Mouse (Mus musculus): ENCODE measurements around the gene Trcg1. TPM values are rescaled to one million over a fixed set of nuclear protein-coding genes. Genes with fewer than 3 reads are reported as not detected.
A peak's percentile ranks its signal among the peaks of the same experiment; 100 is the strongest.

The Trcg1 gene
- total RNA-seq, 2 experiments from 2014 or later = not detected

DNA sequence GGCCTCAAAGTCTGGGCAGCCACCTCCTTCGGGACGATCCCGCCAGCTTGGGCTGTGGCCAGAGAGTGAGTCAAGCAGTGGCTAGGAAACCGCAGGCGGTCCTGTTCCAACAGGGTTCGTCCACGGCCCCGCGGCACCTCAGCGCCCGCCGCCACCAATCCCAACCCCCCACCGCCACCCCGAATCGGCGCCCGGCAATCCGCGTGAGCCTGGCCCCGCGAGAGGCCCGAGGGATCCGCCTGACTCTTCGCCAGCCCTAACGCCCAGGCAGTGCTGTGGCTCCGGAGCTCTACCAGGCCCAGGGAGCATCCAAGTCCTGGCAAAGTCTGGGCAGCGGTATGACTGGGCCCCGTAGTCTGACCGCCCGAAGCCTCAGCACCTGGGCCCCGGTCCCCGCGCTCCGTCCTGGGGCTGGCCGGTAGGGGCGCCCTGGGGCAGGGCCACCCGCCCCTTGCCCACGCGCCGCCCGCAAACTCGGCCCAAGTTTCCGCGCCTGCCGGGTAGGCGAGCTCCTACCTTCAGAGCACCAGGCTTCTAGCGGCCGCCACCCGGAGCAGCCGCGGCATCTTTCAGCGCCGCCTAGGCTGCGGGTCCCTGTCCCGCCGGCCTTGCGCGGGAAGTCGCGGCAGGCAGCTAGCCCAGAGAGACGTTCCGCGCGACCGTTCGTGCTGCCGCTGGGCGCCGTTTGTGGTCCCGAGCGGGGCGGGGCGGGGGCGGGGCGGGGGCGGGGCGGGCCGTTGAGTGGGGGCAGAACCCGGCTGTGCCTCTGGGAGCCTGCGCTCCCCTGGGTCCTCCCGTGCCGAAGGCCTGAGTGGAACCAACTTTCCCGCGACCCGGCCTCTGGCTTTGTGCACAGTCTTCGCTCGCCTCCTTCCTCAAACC is 25.8 kb downstream of the Trcg1 start, which contains the start of gene 1700017B05Rik:
Gene 1700017B05Rik, minus strand, starts transcription at position 700 of the 882 bp plus-strand sequence.
- peak; percentile 65 to 78 for DNase-seq (ENCODE audit: low spot score in 2 of 2)

DNA sequence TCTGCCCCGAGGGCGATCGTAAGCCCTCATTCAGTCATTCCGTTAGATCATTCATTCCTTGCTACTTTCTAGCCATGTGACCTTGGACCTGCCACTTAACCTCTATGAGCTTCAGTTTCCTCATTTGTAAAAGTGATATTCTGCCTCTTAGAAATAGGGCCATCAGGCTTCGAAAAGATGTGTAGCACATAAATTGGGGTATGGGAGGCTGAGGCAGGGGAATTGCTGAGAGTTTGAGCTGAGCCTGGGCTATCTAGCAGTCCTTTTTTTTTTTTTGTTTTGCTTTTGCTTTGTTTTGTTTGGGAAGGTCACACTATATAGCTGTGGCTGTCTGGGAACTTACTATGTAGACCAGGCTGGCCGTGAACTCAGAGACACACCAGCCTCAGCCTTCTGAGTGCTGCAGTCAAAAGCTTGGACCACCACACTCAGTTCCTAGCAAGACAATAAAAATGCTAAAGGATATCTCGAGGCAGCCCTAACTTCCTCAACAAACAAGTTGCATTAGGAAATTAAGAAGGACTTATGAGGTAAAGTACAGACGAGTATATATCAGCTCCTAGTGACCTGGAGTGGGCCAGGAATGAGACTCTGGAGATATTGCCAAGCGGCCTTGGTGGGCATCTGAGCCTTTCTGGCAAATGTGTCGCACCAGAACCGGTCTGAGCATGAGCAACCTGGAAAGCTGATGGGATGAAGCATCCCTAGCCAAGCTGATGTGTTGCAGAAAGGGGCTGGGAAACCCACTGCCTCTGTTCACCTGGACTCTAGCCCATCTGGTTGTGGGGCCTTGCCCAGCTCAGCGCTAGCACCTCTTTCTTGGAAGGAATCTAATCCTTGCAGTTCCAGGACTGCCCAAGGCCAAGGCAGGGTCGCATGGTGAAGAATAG is 26.7 kb downstream of the Trcg1 start:
- DNase-seq (ENCODE audit: low spot score in 2 of 2) = no peak

DNA sequence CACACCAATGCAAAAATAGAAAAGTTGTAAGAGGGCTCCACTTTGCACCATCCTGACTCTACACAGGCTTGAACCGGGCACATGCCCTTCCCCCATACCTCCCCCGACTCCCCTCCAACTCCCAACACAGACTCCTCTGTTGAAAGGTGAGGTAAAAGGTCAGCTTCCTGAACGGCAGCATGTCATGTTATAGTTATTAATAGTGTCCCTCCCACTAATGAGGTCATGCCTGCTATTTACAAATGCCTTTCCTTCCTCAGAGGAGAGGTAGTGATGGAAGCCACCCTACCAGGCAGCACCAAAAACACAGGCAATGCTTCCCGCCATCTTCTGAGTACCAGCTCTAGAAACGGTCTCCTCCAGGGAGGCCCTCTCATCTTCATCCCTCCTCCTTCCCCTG is 28.8 kb downstream of the Trcg1 start:
- DNase-seq (ENCODE audit: low spot score in 2 of 2) = no peak

GRCm38 (mm10) chr9:57267421-57267820 is 31.1 kb downstream of the Trcg1 start:
- DNase-seq (ENCODE audit: low spot score in 2 of 2) = no peak

GRCm38 (mm10) chr9:57268078-57268477 is 31.7 kb downstream of the Trcg1 start:
- no peak for DNase-seq (ENCODE audit: low spot score in 2 of 2)

GRCm38 (mm10) chr9:57268575-57268974 is 32.2 kb downstream of the Trcg1 start:
- no peak for DNase-seq (ENCODE audit: low spot score in 2 of 2)

DNA sequence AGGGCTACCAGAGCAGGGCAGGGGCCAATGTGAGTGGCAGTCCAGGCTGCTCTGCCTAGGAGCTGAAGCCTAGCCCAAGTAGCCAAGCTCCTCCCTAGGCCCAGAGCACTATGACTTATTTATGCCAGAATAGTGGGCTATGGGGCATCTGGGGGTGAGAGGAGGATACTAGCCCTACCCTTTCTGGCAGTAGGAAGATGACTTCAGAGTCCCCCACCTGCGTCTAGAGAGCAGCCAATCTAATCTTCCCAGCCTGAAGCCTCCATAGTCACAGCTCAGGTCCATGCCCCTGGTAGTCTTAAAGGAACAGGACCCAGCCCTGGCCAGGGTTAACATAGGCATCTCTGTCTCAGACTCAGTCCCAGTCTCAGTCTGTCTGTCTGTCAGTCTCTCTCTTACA is 33.0 kb downstream of the Trcg1 start:
- DNase-seq (ENCODE audit: low spot score in 2 of 2) = no peak

- no peak for DNase-seq (ENCODE audit: low spot score in 2 of 2)
Measured at GRCm38 (mm10) chr9:57270399-57270798, 34.0 kb downstream of the Trcg1 start.

- DNase-seq (ENCODE audit: low spot score in 2 of 2) = no peak
Measured at GRCm38 (mm10) chr9:57271081-57271480, 34.7 kb downstream of the Trcg1 start.

DNA sequence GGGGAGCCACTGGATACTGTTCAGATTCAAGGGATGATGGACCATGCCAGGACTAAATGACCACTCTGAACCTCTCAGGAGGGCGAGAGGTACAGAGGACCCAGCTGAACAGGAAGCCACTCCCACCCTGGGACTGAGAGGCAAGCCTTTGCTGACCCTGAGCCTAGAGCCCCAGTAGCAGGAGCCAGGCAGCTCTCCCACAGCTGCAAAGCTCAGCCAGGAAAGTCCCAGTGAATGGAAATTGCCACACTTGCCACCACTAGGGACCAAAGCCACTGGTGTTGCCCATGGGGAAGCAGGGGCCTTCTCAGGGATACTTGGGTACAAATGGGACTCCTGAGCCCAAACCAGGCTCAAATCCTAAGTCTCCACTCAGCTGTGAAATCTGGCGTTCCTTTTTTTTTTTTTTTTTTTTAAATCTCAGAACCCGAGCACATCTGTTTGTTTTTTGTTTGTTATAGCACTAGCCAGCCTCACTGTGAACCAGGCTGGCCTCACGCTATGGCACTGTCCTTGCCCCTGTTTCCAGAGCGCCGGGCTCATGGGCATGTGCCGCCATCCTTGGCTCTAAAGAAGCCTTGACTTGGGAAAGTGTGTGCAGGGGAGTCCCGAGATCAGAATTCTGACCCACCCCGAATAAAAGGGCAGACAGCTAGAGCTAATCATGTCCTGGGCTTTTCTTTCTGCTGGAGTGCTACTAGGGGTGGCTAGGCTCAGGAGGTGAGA is 35.6 kb downstream of the Trcg1 start:
- DNase-seq (ENCODE audit: low spot score in 2 of 2) = no peak

DNA sequence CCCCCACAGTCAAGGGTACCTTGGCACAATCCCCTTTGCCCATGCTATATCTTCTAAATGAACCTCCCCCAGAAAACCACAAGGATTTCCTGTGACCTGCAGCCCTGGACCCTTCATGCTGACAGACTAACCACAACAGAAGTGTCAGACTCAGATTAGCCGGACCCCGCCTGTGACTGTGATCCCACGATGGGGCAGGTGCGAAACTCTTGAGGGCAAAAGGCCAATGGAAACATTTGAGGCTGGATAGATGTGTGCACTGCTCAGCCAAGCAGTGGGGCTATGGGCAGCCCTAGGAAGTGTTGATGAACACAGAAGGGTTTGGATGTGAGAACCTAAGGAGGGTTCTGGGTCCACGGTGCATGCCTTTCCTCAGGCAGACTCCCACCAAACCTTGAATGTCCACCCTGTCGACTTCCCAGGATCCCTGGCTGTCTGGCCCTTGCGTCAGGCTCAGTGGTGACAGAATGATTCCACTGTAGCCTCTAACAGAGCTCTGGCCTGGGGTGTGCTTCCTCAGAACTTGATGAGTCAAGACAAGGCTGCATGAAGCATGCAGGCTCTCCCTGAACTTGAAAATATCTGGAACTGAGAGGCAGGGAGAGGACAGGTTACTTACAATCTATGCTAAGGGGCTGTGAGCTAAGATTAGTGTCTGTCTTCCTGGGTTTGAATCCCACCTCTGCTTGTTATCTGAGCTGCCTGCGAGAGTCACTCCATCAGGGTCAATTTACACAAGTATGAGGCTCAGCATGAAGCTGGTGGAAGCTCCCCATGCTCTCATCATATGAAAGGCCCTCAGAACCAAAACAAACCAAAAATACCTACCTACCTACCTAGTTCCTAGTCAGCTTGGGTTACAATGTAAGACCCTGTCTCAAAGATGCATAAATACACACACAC is 36.8 kb downstream of the Trcg1 start:
- no peak for DNase-seq (ENCODE audit: low spot score in 2 of 2)

GRCm38 (mm10) chr9:57273805-57274494 is 37.6 kb downstream of the Trcg1 start:
- no peak for DNase-seq (ENCODE audit: low spot score in 2 of 2)

DNA sequence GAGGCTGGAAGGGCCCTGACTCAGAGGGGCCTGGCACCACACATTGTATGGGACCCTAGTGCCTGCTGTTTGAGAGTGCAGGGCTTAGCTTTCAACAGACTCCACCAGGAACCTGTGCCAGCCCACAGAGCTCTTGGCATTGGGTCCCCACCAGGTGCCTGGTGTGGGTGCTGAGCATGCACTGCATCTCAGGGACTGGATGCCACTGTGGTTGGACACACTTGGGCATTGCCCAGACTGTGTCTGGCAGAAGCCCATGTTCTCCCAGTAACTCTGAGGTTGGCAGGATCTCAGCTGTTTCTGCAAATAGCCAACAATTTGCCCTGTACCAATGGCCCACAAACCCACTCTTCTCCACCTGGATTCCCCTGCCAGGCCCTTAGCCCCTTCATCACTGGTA is 40.0 kb downstream of the Trcg1 start:
- DNase-seq (ENCODE audit: low spot score in 2 of 2) = no peak

DNA sequence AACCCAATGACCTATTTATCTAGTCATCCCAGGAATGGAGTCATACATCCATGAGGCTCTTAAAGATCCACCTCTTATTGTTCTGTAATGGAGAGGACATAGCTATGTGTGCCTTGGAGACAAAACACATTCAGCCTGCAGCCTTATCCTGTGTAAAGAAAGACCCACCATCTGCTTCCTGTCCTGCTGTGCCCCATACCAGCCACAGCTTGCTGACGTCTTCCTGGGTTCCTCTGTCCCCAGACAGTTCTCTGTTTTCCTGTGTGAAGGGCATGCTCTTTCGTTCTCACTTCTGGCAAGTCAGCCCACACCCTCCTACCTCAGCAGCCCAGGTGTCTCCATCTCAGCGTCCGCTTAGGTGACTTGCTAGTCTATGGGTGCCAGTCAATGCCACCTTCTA is 41.9 kb downstream of the Trcg1 start:
- DNase-seq (ENCODE audit: low spot score in 2 of 2) = no peak

GRCm38 (mm10) chr9:57279441-57279840 is 43.1 kb downstream of the Trcg1 start:
- DNase-seq (ENCODE audit: low spot score in 2 of 2) = no peak

GRCm38 (mm10) chr9:57281549-57281948 is 45.2 kb downstream of the Trcg1 start:
- no peak for DNase-seq (ENCODE audit: low spot score in 2 of 2)

DNA sequence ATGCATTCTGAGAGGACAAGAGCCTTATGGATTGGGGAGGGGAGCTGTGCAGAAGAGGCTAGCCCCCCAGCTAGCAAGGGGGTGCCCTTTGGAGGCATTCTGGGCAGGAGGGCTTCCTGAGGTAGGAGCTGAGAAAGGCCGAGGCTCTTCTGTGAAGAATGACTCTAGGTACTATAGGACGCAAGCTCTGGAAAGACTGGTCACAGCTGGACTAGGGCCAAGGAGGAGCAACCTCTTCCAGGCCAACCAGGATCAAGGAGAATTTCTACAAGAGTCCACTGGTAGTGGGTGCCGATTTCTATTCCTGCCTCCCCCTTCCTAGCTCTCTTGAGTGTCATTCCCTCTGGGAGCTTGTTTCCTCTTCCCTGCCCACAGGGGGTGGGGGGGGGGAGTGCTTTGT is 46.3 kb downstream of the Trcg1 start:
- no peak for DNase-seq (ENCODE audit: low spot score in 2 of 2)

DNA sequence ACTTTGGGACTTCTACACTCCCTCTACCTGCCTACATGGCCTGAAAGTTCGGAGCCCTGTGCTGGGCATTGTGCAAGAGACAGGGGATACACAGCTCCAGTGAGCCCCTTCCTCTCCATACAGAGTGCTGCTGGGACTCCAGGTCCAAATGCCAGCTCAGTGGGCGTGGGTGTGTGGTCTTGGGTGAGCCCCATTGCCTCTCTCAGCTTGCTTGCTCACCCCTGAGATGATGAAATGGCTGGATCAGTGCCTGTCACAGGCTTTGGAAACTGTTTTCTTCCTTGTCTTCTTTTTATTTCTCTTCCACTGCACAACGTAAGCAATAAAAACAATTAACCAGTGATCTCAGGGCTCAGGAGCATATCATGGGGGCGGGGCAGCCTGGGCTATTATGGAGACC is 47.0 kb downstream of the Trcg1 start:
- no peak for DNase-seq (ENCODE audit: low spot score in 2 of 2)

GRCm38 (mm10) chr9:57287183-57287582 is 50.8 kb downstream of the Trcg1 start:
- no peak for DNase-seq (ENCODE audit: low spot score in 2 of 2)

DNA sequence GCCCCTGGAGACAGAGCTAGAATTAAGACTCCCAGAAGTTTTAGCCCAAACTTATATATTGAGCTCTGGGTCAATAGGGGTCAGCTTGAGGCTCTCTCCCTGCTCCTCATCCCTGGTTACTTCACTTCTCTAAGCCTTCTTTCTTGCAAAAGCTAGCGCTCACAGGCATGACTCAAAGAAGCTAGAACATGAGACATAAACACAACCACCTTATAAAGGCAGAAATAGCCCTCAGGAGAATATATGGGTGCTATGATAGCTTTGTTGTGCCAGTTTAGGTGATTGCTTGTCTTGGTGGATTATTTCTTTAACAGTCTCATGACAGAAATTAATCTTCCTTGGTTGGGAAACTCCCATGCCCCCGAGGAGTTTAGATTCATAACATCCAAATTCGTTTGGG is 58.5 kb downstream of the Trcg1 start:
- DNase-seq (ENCODE audit: low spot score in 2 of 2) = no peak
